Mouse (Mus musculus): Measurements from ENCODE around the gene Agtr1a. TPM values are rescaled to one million over a fixed set of nuclear protein-coding genes. Genes with fewer than 3 reads are reported as not detected.

The Agtr1a gene
- total RNA-seq (2022) = 10 to 100 TPM; 53.4 to 63.8 (median 55.9) TPM

GRCm38 (mm10) chr13:30336148-30336801 lies at the start of gene Agtr1a:
Gene Agtr1a (plus strand): TSS chr13:30336441.
- DNase-seq (ENCODE audit: low spot score) = peak; percentile 52

- no peak for DNase-seq (ENCODE audit: low spot score)
Observed at GRCm38 (mm10) chr13:30310221-30310620, 26.0 kb upstream of the Agtr1a start.

GRCm38 (mm10) chr13:30324669-30325346 lies 11.4 kb upstream of the Agtr1a start:
- no peak for DNase-seq (ENCODE audit: low spot score)

- no peak for DNase-seq (ENCODE audit: low spot score)
Observed at GRCm38 (mm10) chr13:30331061-30331460, 5.2 kb upstream of the Agtr1a start.

- no peak for DNase-seq (ENCODE audit: low spot score)
Observed at GRCm38 (mm10) chr13:30331851-30332250, 4.4 kb upstream of the Agtr1a start.

- DNase-seq (ENCODE audit: low spot score) = peak; percentile 72
Observed at GRCm38 (mm10) chr13:30332581-30332980, 3.7 kb upstream of the Agtr1a start.

GRCm38 (mm10) chr13:30334667-30335066 lies 1.6 kb upstream of the Agtr1a start:
- no peak for DNase-seq (ENCODE audit: low spot score)

GRCm38 (mm10) chr13:30336913-30337312 lies 672 bp downstream of the Agtr1a start:
- no peak for DNase-seq (ENCODE audit: low spot score)

GRCm38 (mm10) chr13:30337646-30338045 lies 1.4 kb downstream of the Agtr1a start:
- no peak for DNase-seq (ENCODE audit: low spot score)

- DNase-seq (ENCODE audit: low spot score) = no peak
Observed at GRCm38 (mm10) chr13:30338576-30338975, 2.3 kb downstream of the Agtr1a start.

GRCm38 (mm10) chr13:30339927-30340326 lies 3.7 kb downstream of the Agtr1a start:
- no peak for DNase-seq (ENCODE audit: low spot score)

- DNase-seq (ENCODE audit: low spot score) = no peak
Observed at GRCm38 (mm10) chr13:30341987-30342898, 6.0 kb downstream of the Agtr1a start.

- peak; percentile 36 for DNase-seq (ENCODE audit: low spot score)
Observed at GRCm38 (mm10) chr13:30345427-30345913, 9.2 kb downstream of the Agtr1a start.

- no peak for DNase-seq (ENCODE audit: low spot score)
Observed at GRCm38 (mm10) chr13:30346881-30347280, 10.6 kb downstream of the Agtr1a start.

GRCm38 (mm10) chr13:30348306-30348705 lies 12.1 kb downstream of the Agtr1a start:
- no peak for DNase-seq (ENCODE audit: low spot score)

GRCm38 (mm10) chr13:30351966-30352365 lies 15.7 kb downstream of the Agtr1a start:
- no peak for DNase-seq (ENCODE audit: low spot score)

- no peak for DNase-seq (ENCODE audit: low spot score)
Observed at GRCm38 (mm10) chr13:30354991-30355580, 18.8 kb downstream of the Agtr1a start.

GRCm38 (mm10) chr13:30355979-30356378 lies 19.7 kb downstream of the Agtr1a start:
- DNase-seq (ENCODE audit: low spot score) = no peak

- DNase-seq (ENCODE audit: low spot score) = no peak
Observed at GRCm38 (mm10) chr13:30358456-30359168, 22.4 kb downstream of the Agtr1a start.

GRCm38 (mm10) chr13:30359886-30360285 lies 23.6 kb downstream of the Agtr1a start:
- DNase-seq (ENCODE audit: low spot score) = no peak

GRCm38 (mm10) chr13:30361002-30361401 lies 24.8 kb downstream of the Agtr1a start:
- no peak for DNase-seq (ENCODE audit: low spot score)
